Mouse (Mus musculus) megakaryocyte, embryonic 14.5 days (primary cell): ENCODE measurements at regions not wholly inside any gene's neighbourhood (a gene's known extent, or its start where the extent isn't known, plus 50 kb on each side); places are given as distances from the start of the nearest gene placed in this dataset.

Source experiments
- FLI1 ChIP-seq: IDR thresholded peaks from 2 replicates; pipeline ENCODE4 v1.6.1; 2012; ENCODE audit warnings: low read length, inconsistent platforms, mixed read lengths
- GATA1 ChIP-seq: IDR thresholded peaks from 3 replicates; pipeline ENCODE4 v1.6.1; 2012; ENCODE audit warnings: mixed read lengths, low read length, inconsistent platforms, borderline replicate concordance

DNA sequence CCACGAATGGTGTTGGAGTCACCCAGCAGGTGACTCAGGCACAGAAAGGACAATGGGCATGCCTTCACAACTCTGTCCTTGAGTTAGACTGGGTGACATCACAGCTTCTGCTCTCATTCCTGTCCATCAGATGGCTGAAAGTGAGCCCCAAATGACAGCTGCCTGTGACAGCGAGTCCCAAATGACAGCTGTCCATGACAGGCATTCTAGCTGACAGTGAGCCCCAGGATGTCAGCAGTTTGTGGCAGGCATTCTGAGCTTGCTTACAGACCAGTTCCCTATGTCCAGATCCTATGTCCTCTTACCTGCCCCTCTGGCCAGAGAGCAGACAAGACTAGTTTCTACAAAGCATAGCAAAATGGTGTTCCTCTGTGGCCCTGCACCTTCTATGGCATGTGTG, 102.7 kb upstream of the Slc35f3 start:
- TF ChIP-seq GATA1 (no peak), FLI1 (no peak)
